Mouse (Mus musculus) stomach, embryonic 16.5 days (tissue): ENCODE measurements at regions not wholly inside any gene's neighbourhood (a gene's known extent, or its start where the extent isn't known, plus 50 kb on each side); places are given as distances from the start of the nearest gene placed in this dataset.
"Not testable (repeated sequence)": the region's sequence is repeated elsewhere in the genome, so short reads cannot be mapped to it uniquely, and the experiment has no call there.

Experiments
- ATAC-seq: fragments of 200-750 bp; cut with Nextera tagmentation; 2 replicates; pipeline ENCODE4 v1.8.0; 2017; ENCODE audit warnings: moderate number of reproducible peaks, moderate TSS enrichment; ENCODE audit not compliant: insufficient read depth, low FRiP score
- H3K27ac ChIP-seq: fragments of 300-500 bp; sonication (generic); 2 replicates; pipeline ENCODE4 v1.5.1; 2014; ENCODE audit warnings: low read length
- H3K27me3 ChIP-seq: fragments of 300-500 bp; sonication (generic); 2 replicates; pipeline ENCODE4 v1.6.1; 2014; ENCODE audit warnings: low read length, control low read depth, mixed read lengths; ENCODE audit not compliant: control insufficient read depth, insufficient read depth
- H3K36me3 ChIP-seq: fragments of 300-500 bp; sonication (generic); 2 replicates; pipeline ENCODE4 v1.6.1; 2014; ENCODE audit warnings: low read length; ENCODE audit not compliant: control insufficient read depth, insufficient read depth
- H3K4me1 ChIP-seq: fragments of 300-500 bp; sonication (generic); 2 replicates; pipeline ENCODE4 v1.6.1; 2014; ENCODE audit warnings: low read length, control low read depth, mixed read lengths; ENCODE audit not compliant: control insufficient read depth, insufficient read depth
- H3K4me2 ChIP-seq: fragments of 300-500 bp; sonication (generic); 2 replicates; pipeline ENCODE4 v1.6.1; 2014; ENCODE audit warnings: low read depth, low read length, mixed read lengths
- H3K4me3 ChIP-seq: fragments of 300-500 bp; sonication (generic); replicated peaks from 2 replicates; pipeline ENCODE4 v1.5.1; 2014; ENCODE audit warnings: mild to moderate bottlenecking, low read length
- H3K9ac ChIP-seq: fragments of 300-500 bp; sonication (generic); 2 replicates; pipeline ENCODE4 v1.6.1; 2014; ENCODE audit warnings: low read length
- H3K9me3 ChIP-seq: fragments of 300-500 bp; sonication (generic); replicated peaks from 2 replicates; pipeline ENCODE4 v1.6.1; 2016; ENCODE audit warnings: low read length, control low read depth; ENCODE audit not compliant: control insufficient read depth
- whole genome bisulfite sequencing: fragments of 180-500 bp; shearing (Covaris S2); extraction: QIAGEN DNeasy Blood & Tissue Kit; methylation state at CpG from one replicate; pipeline ENCODE4 v1.1.7; 2014; 5-methylcytosine and 5-hydroxymethylcytosine counted together

DNA sequence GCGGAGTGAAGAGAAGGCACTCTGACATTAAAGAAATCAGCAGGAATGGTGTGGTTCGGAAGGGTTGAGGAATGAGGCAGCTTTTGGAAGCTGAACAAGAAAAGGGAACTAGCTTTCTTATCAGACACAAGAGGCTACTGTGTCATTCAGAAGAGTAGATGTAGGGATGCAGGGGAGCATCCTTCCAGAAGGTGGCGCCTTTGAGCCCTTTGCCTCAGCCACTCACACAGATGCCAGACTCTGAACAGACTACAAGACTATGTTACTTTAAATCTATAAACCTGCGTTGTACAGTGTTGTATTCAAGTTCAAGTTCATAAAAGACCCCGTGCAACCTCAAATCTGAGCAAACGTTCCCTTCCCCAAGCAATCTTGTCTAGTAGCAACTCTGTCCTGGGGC lies 128.9 kb downstream of the Kap start:
- H3K36me3 ChIP-seq, H3K4me3 ChIP-seq, H3K9ac ChIP-seq, H3K27ac ChIP-seq, ATAC-seq, H3K4me1 ChIP-seq, H3K27me3 ChIP-seq, H3K9me3 ChIP-seq, H3K4me2 ChIP-seq: not testable (repeated sequence)
- 66% methylated on average over 6 of the region's 6 CpGs for WGBS

- H3K9me3 ChIP-seq, H3K27me3 ChIP-seq, H3K27ac ChIP-seq, H3K9ac ChIP-seq, ATAC-seq, H3K4me1 ChIP-seq, H3K36me3 ChIP-seq: not testable (repeated sequence)
- peak overlapping the region; percentile 43 for H3K4me2 ChIP-seq
- 3% methylated on average over 8 of the region's 8 CpGs for WGBS
- H3K4me3 ChIP-seq, result peak overlapping the region; percentile 21; the same call in 1 of the 2 replicates
Observed at GRCm38 (mm10) chr6:133706712-133707111, 146.8 kb downstream of the Kap start.

DNA sequence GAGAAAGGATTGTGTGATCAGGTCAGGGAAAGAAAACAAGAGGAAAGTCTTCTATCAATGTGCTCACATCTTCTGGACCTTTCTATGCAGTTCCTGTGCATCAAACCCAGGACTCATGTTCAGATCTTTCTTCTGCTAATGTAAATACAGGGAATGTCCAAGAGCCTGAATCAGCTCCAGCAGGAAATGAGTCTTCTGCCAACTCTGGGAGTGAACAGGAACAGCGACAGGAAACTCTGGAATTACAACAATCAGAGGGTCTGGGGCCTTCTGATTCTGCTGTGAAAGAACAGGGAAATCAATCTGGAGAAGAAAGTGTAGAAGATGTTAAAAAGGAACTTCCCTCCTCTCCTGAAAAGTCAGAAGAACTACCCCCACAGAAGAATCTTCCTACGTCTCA lies 151.9 kb downstream of the Kap start:
- WGBS, result 43% methylated on average over 2 of the region's 2 CpGs

More for the DNA sequence above, 151.9 kb downstream of the Kap start:
- H3K9ac ChIP-seq, result no peak overlapping the region
- no peaks in the 10 kb centered on the region for H3K27me3 ChIP-seq
- H3K27ac ChIP-seq, result no peak overlapping the region
- no peak for ATAC-seq
- no peak overlapping the region for H3K4me2 ChIP-seq
- no peaks in the 10 kb centered on the region for H3K4me1 ChIP-seq
- H3K9me3 ChIP-seq, result no peaks in the 10 kb centered on the region
- no peak overlapping the region for H3K4me3 ChIP-seq
- H3K36me3 ChIP-seq, result no peaks in the 10 kb centered on the region
